Mouse (Mus musculus) hindbrain, embryonic 16.5 days (tissue): ENCODE results near the gene Mfsd12. TPM values are rescaled to one million over a fixed set of nuclear protein-coding genes. Genes with fewer than 3 reads are reported as not detected.

Experiments
- ATAC-seq: fragments of 200-750 bp; cut with Nextera tagmentation; 2 replicates; pipeline ENCODE4 v1.8.0; 2017; ENCODE audit warnings: moderate TSS enrichment, moderate library complexity
- H3K27ac ChIP-seq: fragments of 300-500 bp; sonication (generic); 2 replicates; pipeline ENCODE4 v1.5.1; 2014; ENCODE audit warnings: low read depth, mild to moderate bottlenecking, control low read depth, low read length, moderate library complexity
- H3K27me3 ChIP-seq: fragments of 300-500 bp; sonication (generic); replicated peaks from 2 replicates; pipeline ENCODE4 v1.6.1; 2014; ENCODE audit warnings: low read length; ENCODE audit not compliant: control insufficient read depth, insufficient read depth
- H3K36me3 ChIP-seq: fragments of 300-500 bp; sonication (generic); 2 replicates; pipeline ENCODE4 v1.6.1; 2014; ENCODE audit warnings: mild to moderate bottlenecking, low read length, moderate library complexity, mixed read lengths; ENCODE audit not compliant: control insufficient read depth, insufficient read depth
- H3K4me1 ChIP-seq: fragments of 300-500 bp; sonication (generic); 2 replicates; pipeline ENCODE4 v1.6.1; 2014; ENCODE audit warnings: low read depth, low read length; ENCODE audit not compliant: control insufficient read depth, insufficient read depth
- H3K4me2 ChIP-seq: fragments of 300-500 bp; sonication (generic); 2 replicates; pipeline ENCODE4 v1.6.1; 2014; ENCODE audit warnings: mild to moderate bottlenecking, low read length, control low read depth, moderate library complexity
- H3K4me3 ChIP-seq: fragments of 300-500 bp; sonication (generic); 2 replicates; pipeline ENCODE4 v1.5.1; 2014; ENCODE audit warnings: mild to moderate bottlenecking, low read length, control low read depth, moderate library complexity
- H3K9ac ChIP-seq: fragments of 300-500 bp; sonication (generic); 2 replicates; pipeline ENCODE4 v1.6.1; 2014; ENCODE audit warnings: low read depth, mild to moderate bottlenecking, control low read depth, low read length, moderate library complexity
- H3K9me3 ChIP-seq: fragments of 300-500 bp; sonication (generic); 2 replicates; pipeline ENCODE4 v1.6.1; 2014; ENCODE audit warnings: mild to moderate bottlenecking, low read length, moderate library complexity; ENCODE audit not compliant: control insufficient read depth
- WGBS: fragments of 180-500 bp; shearing (Covaris S2); extraction: QIAGEN DNeasy Blood & Tissue Kit; methylation state at CpG from one replicate; pipeline ENCODE4 v1.1.7; 2014; 5-methylcytosine and 5-hydroxymethylcytosine counted together
- polyA plus RNA-seq: library from polyadenylated mRNA; unstranded; fragments of >200 nt; fragmentation: Nextera tagmentation; extraction: Ambion mirVana; gene quantifications from 2 replicates; pipeline ENCODE4 v1.2.1, GENCODE M21; 2015

Gene Mfsd12
- 17.5 and 19.0 TPM in 2 replicates for polyA plus RNA-seq

GRCm38 (mm10) chr10:81356991-81357844 is at the start of gene Mfsd12:
TSS of gene Mfsd12 (plus strand) at chr10:81357491.
- Histone ChIP-seq H3K4me2 (peak within 1 kb of the TSS; percentile 94), H3K4me3 (peak within 1 kb of the TSS; percentile 87), H3K9me3 (no peaks in the 10 kb centered on the region), H3K27me3 (0 out of 2 replicates have a peak, but pooled peaks cover 2% of the 10 kb centered on the region), H3K9ac (peak within 1 kb of the TSS; percentile 82), H3K4me1 (peaks cover 17% of the 10 kb centered on the region), H3K36me3 (peaks cover 3% of the 10 kb centered on the region; the same call in 1 of the 2 replicates), H3K27ac (0 out of 2 replicates have a peak within 1 kb of the TSS, but pooled peaks have one; percentile 34)
- ATAC-seq = peak; percentile 96
- WGBS = 2% methylated on average over 79 of the region's 79 CpGs

GRCm38 (mm10) chr10:81309571-81309970 is 47.7 kb upstream of the Mfsd12 start:
- H3K36me3 ChIP-seq = peaks cover 60% of the 10 kb centered on the region
- WGBS = 92% methylated on average over 5 of the region's 5 CpGs
- no peak overlapping the region for H3K4me3 ChIP-seq
- no peak overlapping the region for H3K4me2 ChIP-seq
- no peak for ATAC-seq
- no peak overlapping the region for H3K27ac ChIP-seq
- no peaks in the 10 kb centered on the region for H3K9me3 ChIP-seq
- H3K9ac ChIP-seq = no peak overlapping the region
- H3K27me3 ChIP-seq = no peaks in the 10 kb centered on the region
- peaks cover 2% of the 10 kb centered on the region; the same call in 1 of the 2 replicates for H3K4me1 ChIP-seq

GRCm38 (mm10) chr10:81313581-81313980 is 43.7 kb upstream of the Mfsd12 start:
- Histone ChIP-seq H3K4me2 (no peak overlapping the region), H3K27me3 (no peaks in the 10 kb centered on the region), H3K9ac (no peak overlapping the region), H3K36me3 (peaks cover 66% of the 10 kb centered on the region), H3K27ac (no peak overlapping the region), H3K4me3 (no peak overlapping the region), H3K9me3 (no peaks in the 10 kb centered on the region), H3K4me1 (no peaks in the 10 kb centered on the region)
- no peak for ATAC-seq
- 93% methylated on average over 13 of the region's 13 CpGs for WGBS

GRCm38 (mm10) chr10:81314201-81314600 is 43.1 kb upstream of the Mfsd12 start:
- ATAC-seq = no peak
- Histone ChIP-seq H3K27ac (no peak overlapping the region), H3K9me3 (no peaks in the 10 kb centered on the region), H3K9ac (no peak overlapping the region), H3K27me3 (no peaks in the 10 kb centered on the region), H3K4me2 (no peak overlapping the region), H3K36me3 (peaks cover 62% of the 10 kb centered on the region), H3K4me1 (peaks cover 5% of the 10 kb centered on the region), H3K4me3 (no peak overlapping the region)
- 81% methylated on average over 7 of the region's 7 CpGs for WGBS

GRCm38 (mm10) chr10:81315587-81315986 is 41.7 kb upstream of the Mfsd12 start:
- Histone ChIP-seq H3K9ac (no peak overlapping the region), H3K9me3 (no peaks in the 10 kb centered on the region), H3K4me3 (no peak overlapping the region), H3K27ac (no peak overlapping the region), H3K4me2 (no peak overlapping the region), H3K36me3 (peaks cover 56% of the 10 kb centered on the region), H3K4me1 (peaks cover 11% of the 10 kb centered on the region), H3K27me3 (no peaks in the 10 kb centered on the region)
- 92% methylated on average over 16 of the region's 16 CpGs for WGBS
- ATAC-seq = no peak

GRCm38 (mm10) chr10:81316338-81317060 is 40.8 kb upstream of the Mfsd12 start:
- H3K4me1 ChIP-seq = peaks cover 12% of the 10 kb centered on the region
- H3K4me2 ChIP-seq = peak overlapping the region; percentile 2; the same call in 1 of the 2 replicates
- H3K27ac ChIP-seq = no peak overlapping the region
- peaks cover 49% of the 10 kb centered on the region for H3K36me3 ChIP-seq
- 48% methylated on average over 16 of the region's 16 CpGs for WGBS
- no peaks in the 10 kb centered on the region for H3K9me3 ChIP-seq
- ATAC-seq = no peak
- H3K4me3 ChIP-seq = no peak overlapping the region
- H3K9ac ChIP-seq = 0 out of 2 replicates have a peak overlapping the region, but pooled peaks have one; percentile 11
- no peaks in the 10 kb centered on the region for H3K27me3 ChIP-seq

- Histone ChIP-seq H3K9ac (no peak overlapping the region), H3K4me1 (peaks cover 19% of the 10 kb centered on the region), H3K4me3 (no peak overlapping the region), H3K27me3 (no peaks in the 10 kb centered on the region), H3K9me3 (no peaks in the 10 kb centered on the region), H3K27ac (no peak overlapping the region), H3K36me3 (peaks cover 45% of the 10 kb centered on the region), H3K4me2 (peak overlapping the region; percentile 2; the same call in 1 of the 2 replicates)
- no peak for ATAC-seq
- WGBS = 18% methylated on average over 20 of the region's 20 CpGs
Measured at GRCm38 (mm10) chr10:81317273-81317672, 40.0 kb upstream of the Mfsd12 start.

- H3K4me3 ChIP-seq = no peak overlapping the region
- no peaks in the 10 kb centered on the region for H3K27me3 ChIP-seq
- H3K9me3 ChIP-seq = no peaks in the 10 kb centered on the region
- H3K4me2 ChIP-seq = no peak overlapping the region; the same call in 1 of the 2 replicates
- H3K9ac ChIP-seq = no peak overlapping the region; the same call in none of the 2 replicates
- ATAC-seq = no peak
- H3K36me3 ChIP-seq = peaks cover 47% of the 10 kb centered on the region
- 89% methylated on average over 13 of the region's 13 CpGs for WGBS
- no peak overlapping the region for H3K27ac ChIP-seq
- peaks cover 22% of the 10 kb centered on the region for H3K4me1 ChIP-seq
Measured at GRCm38 (mm10) chr10:81318589-81319329, 38.5 kb upstream of the Mfsd12 start.
